Mouse (Mus musculus) kidney, adult 9 months (tissue): ENCODE data around the gene Tmc8.
"Not testable (repeated sequence)": the region's sequence is repeated elsewhere in the genome, so short reads cannot be mapped to it uniquely, and the experiment has no call there.

ENCODE experiments used
- DNase-seq: peaks from one replicate; pipeline ENCODE4 v3.0.0; 2022

Gene Tmc8

GRCm38 (mm10) chr11:117826164-117826563 lies 44.3 kb downstream of the Tmc8 start:
- DNase-seq: peak; percentile 59

GRCm38 (mm10) chr11:117826916-117827315 lies 45.0 kb downstream of the Tmc8 start:
- DNase-seq: no peak

- DNase-seq: no peak
Observed at GRCm38 (mm10) chr11:117827386-117827785, 45.5 kb downstream of the Tmc8 start.

- peak; percentile 62 for DNase-seq
Observed at GRCm38 (mm10) chr11:117828149-117828887, 46.4 kb downstream of the Tmc8 start.

GRCm38 (mm10) chr11:117828888-117829604 lies 47.2 kb downstream of the Tmc8 start:
- DNase-seq: peak; percentile 72

GRCm38 (mm10) chr11:117829671-117830215 lies 47.9 kb downstream of the Tmc8 start:
- peak; percentile 97 for DNase-seq

GRCm38 (mm10) chr11:117830401-117830800 lies 48.5 kb downstream of the Tmc8 start:
- DNase-seq: no peak

GRCm38 (mm10) chr11:117832086-117832969 lies 50.5 kb downstream of the Tmc8 start:
- DNase-seq: peak; percentile 80

- DNase-seq: not testable (repeated sequence)
Observed at GRCm38 (mm10) chr11:117833509-117833908, 51.6 kb downstream of the Tmc8 start.

GRCm38 (mm10) chr11:117834086-117834485 lies 52.2 kb downstream of the Tmc8 start:
- DNase-seq: peak; percentile 92

- DNase-seq: peak; percentile 69
Observed at GRCm38 (mm10) chr11:117836306-117836705, 54.4 kb downstream of the Tmc8 start.

- peak; percentile 69 for DNase-seq
Observed at GRCm38 (mm10) chr11:117838572-117838971, 56.7 kb downstream of the Tmc8 start.

GRCm38 (mm10) chr11:117839021-117839420 lies 57.1 kb downstream of the Tmc8 start:
- DNase-seq: no peak

GRCm38 (mm10) chr11:117840910-117841309 lies 59.0 kb downstream of the Tmc8 start:
- DNase-seq: no peak
